Mouse (Mus musculus): ENCODE measurements around the gene Tex11.
"Not testable (repeated sequence)": the region's sequence is repeated elsewhere in the genome, so short reads cannot be mapped to it uniquely, and the experiment has no call there.

Tex11 gene

GRCm38 (mm10) chrX:101059541-101059940 is at the start of gene Tex11:
Gene Tex11, minus strand, starts transcription at chrX:101059667.
- no peak for DNase-seq (ENCODE audit: low spot score)

DNA sequence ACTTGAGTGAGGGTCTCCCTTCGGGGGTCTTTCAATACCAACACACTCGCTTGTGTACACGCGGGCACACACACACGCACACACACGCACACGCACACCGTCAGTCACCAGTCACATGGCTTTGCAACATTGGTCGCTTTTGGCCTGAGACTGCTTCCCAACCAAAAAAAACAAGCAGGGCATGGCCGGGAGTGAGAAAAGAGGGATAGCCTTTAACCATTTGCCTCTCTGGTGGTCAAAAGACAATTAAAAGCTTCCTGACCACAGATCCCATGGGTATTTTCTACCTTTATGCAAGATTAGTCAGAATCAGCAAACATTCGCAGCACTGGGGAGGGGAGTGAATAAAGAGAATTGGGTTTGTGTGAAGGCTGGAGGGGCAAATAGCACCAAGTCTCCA is 26.5 kb upstream of the Tex11 start, which contains the start of gene Slc7a3:
Gene Slc7a3, minus strand, starts transcription at position 101 of the 400 bp plus-strand sequence.
- no peak for DNase-seq (ENCODE audit: low spot score)

DNA sequence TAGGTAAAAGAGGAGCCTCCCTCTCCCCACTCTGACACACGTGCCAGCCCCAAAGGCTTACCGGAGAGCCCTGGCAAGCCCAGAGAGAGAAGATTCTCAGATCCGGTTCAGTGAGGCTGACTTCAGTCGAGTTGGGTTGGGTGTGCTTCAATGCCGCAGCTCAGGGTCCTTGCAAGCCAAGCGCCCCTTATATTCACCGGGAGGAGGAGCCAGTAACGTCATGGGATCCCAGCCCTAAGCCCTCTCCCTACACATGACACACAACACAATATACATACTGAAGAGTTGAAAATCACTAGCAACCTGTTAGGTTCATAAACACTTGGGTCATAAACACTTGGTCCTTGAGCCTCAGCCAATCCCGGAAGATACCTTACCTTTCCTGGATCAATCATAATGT is 25.7 kb upstream of the Tex11 start:
- not testable (repeated sequence) for DNase-seq (ENCODE audit: low spot score)

DNA sequence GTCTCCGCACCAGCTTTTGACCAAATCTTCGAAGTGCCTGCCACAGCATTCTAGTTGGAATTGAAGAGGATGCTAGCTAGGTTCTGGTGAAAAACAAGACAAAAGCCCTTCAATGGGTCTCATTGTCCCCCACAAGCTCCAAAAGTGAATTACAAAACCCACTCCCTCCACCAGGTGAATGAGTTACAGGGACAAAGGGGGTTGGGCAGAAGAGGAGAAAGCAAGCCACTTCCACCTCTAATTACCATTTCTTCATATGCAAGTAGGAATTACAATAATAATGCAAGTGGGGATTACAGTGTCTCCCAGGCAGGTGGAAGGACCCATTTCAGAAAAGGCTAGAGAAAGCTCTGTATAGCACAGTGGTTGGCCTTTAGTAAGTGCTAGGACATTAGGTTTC is 24.7 kb upstream of the Tex11 start:
- no peak for DNase-seq (ENCODE audit: low spot score)

DNA sequence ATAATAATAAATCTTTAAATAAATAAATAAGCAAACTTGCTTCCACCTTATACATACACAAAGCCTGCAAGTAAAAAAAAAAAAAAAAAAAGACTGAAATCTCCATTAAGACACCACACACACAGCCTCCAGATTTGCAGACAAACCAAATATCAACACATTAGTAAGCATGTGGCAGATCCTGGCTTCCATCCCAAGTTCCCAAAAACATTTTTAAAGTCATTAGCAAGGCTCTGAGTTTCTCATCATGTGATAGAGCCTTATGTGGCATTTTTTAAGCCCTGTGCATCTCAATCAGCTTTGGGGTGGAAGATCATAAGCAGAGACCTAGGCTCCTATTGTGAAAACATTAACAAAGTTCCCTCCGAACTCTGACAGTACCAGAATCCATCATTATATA is 5.8 kb upstream of the Tex11 start:
- no peak for DNase-seq (ENCODE audit: low spot score)

DNA sequence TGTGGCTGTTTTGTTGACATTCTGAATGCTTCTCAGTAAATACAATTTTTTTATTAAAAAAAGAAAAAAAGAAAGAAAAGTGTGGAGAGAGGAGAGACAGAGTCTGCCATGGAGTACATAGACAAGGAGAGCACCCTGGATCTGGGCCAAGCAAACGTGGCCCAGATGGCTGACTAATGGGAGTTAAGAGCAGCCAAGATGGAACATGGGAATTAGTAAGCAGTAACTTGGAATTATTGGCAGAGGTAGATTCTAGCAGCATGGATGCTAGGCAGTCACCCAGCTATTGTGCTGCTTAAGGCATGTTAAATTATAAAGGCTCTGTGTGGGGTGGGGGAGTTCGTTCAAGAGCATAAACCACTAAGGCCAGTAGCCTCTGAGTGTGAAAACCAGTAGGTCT is 4.0 kb upstream of the Tex11 start:
- no peak for DNase-seq (ENCODE audit: low spot score)

GRCm38 (mm10) chrX:100943640-100944039 is 115.8 kb downstream of the Tex11 start:
- no peak for DNase-seq (ENCODE audit: low spot score)

DNA sequence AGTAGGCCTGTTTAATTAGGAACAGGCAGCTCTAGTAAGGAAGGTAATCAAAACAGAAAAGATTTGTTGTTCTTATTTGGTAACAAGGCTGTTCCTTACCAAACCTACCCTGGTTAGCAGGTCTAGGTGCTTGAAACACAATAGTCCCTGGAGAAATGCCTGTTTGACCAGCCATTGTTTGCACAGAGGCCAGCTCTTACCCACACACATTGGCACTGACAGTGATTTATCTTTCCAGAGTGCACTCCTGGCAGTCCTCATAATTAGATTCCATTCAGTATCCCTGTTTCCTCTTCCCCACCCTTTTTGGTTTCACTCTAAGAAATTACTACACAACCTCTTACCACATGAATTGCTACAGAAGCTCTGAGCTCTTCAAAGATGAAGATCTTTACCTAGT is 220.3 kb downstream of the Tex11 start:
- no peak for DNase-seq (ENCODE audit: low spot score)

DNA sequence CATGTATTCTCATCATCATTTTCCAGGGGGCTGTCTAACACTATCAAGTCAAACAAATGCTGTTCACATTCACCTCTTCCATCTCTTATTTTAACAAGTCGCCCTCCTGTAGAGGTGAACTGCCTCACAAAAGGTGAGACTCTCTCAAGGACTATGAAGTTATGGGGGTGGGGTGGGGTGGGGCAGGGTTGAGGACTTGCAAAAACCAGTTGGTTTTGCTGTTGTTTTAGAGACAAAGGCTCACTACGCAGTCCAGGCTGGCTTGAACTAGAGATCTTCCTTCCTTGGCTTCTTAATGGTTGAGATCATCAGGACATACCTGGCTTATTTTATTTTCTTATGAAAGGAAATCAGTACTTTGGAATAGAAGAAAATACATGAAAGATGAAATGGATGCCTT is 226.7 kb downstream of the Tex11 start:
- DNase-seq (ENCODE audit: low spot score) = no peak

DNA sequence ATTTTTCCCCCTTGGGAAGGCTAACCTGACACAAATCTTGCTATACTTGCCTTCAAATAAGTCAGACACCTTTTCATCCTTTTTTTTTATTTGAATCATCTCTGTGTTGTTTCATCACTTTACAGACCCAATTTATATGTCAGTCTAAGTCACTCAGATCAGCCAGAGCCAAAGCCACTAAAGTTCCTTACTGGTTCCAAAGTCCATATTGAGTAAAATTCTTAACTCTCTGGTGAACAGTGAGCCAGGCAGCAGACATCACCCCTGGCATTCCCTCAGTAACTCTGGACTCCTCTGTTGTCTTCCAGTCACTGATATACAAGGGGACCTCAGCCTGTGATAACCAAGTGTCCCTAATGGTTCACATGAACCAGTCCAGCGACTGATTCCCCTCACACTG is 233.9 kb downstream of the Tex11 start:
- DNase-seq (ENCODE audit: low spot score) = no peak

GRCm38 (mm10) chrX:100821149-100821548 is 238.3 kb downstream of the Tex11 start:
- no peak for DNase-seq (ENCODE audit: low spot score)

DNA sequence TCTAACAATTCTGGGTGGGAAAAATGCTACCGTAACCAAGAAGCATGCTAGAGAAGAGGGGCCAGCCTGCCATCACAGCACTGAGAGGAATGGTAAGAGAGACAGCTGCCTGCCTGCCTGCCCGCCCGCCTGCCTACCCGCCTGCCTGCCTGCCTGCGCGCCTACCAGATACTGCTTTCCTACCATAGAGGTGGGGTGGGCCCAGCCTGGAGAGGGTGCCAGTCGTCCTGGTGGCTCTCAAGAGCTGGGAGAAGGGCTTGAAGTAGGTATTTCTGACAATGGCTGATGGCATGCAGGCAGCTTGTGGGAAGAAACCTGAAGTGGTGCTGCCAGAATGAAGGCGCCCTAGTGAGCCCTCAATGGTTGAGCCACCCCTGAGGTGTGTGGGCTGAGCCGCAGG is 240.8 kb downstream of the Tex11 start:
- no peak for DNase-seq (ENCODE audit: low spot score)

DNA sequence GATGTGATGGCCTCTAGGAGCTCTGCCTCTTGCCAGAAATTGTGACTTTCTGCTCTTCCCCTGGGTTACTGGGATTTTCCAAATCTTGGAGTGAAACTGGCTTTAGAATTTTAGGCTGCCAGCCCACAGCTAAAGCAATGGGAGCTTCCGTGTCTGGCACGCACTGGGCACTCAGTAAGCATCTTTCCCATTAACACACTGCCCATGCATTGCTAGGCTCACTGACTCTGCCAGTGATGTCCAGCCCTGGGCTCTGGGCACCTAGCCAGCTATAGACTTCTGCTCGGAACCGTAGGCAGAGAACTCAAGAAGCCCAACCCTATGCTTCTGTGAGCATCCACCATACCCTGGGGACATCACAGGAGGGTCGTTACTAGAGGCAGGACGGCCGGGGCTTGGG is 243.7 kb downstream of the Tex11 start:
- DNase-seq (ENCODE audit: low spot score) = no peak

DNA sequence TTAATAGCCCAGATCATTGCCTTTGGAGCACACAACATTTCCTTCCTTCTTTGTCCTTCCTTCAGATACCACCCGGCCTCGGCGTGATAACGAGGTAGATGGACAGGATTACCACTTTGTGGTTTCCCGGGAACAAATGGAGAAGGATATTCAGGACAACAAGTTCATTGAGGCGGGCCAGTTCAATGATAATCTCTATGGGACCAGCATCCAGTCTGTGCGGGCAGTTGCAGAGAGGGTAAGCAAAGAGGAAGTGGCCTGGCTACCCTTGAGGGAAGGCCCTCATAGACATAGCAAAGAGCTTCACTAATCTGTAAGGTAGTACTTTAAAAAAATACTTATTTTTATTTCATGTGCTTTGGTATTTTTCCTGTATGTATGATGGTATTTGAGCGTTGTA is 245.3 kb downstream of the Tex11 start:
- DNase-seq (ENCODE audit: low spot score) = no peak

DNA sequence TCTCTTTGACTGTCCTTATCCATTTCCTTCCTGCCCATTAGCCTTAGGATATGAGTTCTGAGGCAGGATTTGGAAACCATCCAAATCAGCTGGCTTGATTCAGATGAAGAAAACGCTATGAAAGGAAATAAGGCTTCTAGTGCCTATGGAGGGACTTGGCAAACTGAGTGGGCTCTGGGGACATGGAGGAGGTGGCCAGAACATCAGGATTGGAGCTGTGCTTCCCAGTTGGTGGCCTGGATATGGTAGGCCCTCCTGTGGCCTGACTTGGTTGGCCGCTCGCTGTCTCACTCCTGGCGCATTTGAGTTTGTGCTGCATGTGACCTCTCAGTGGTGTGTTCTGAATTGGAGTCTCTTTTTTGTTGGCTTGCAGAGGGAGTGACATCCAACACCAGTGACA is 248.3 kb downstream of the Tex11 start:
- DNase-seq (ENCODE audit: low spot score) = no peak

DNA sequence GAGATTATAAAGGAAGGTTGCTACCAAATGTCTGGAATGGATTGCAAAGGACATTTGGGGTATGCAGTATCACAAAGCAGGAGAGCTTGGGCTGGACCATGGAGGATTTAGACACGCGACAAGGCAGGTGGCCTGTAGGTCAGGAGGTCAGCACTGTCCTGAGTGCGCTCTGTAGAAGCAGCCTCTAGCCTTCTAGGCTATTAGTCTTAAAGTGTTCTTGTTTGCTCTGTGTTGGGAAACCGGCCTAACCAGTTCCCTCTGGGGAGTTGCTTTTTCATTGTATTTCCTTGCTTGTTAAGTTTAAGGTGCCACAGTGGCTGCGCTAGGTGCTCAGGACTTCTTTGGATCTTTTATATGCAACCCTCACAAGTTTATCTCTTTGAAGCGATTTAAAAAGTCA is 257.4 kb downstream of the Tex11 start:
- DNase-seq (ENCODE audit: low spot score) = no peak

DNA sequence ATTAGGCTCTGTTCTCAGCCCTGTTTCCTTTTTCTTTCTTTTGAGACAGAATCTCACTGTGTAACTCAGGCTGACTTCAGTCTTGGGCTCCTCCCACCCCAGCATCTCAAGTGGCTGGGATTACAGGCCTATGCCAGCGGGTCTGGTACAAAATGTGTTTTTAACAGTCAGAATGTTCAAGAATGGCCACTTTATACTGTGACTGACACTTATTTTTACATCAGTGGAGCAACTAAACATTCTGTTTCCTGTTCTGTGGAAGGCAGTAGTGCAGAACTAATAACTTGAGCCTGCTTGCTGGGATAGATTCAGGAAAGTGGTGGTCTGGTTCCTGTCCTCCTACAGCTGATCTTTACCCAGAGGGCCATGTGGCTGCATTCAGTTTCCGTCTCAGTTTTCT is 258.8 kb downstream of the Tex11 start:
- no peak for DNase-seq (ENCODE audit: low spot score)

GRCm38 (mm10) chrX:100797851-100798527 is 261.5 kb downstream of the Tex11 start:
- DNase-seq (ENCODE audit: low spot score) = no peak

DNA sequence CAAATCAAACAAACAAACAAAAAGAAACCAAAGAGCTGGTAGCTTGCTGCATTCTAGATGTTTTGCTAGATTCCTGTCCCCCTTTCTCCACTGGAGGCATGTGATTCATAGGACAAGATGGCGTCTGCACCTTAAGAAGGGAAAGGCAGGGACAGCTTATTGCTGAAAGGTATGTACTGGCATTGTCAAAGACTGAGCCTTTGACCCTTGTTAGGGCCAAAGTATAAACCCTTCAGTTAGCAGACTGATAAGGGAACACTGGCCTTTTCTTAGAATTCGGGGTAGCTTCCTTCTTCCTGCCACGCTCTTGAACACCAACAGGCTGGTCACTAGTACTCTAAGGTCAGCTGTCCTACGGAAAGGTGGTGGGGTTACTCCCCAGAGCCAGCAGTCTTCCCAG is 262.1 kb downstream of the Tex11 start:
- DNase-seq (ENCODE audit: low spot score) = no peak

DNA sequence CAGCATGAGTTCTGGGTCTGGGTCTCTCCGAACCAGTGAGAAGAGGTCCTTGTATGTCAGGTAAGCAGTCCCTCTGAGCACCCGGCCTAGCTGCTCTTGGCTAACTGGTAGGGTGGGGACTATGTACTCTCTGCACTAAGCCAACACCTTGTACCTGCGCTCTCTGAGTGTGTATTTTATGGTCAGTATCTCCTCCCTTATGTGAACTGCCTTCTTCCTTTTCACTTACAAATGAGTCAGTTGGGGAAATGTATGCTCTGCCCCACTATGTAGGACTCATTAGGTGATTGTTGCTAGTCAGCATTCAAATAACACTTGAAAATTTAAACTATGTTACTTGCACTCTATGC is 262.8 kb downstream of the Tex11 start:
- no peak for DNase-seq (ENCODE audit: low spot score)

GRCm38 (mm10) chrX:100796041-100796740 is 263.3 kb downstream of the Tex11 start:
- DNase-seq (ENCODE audit: low spot score) = no peak

DNA sequence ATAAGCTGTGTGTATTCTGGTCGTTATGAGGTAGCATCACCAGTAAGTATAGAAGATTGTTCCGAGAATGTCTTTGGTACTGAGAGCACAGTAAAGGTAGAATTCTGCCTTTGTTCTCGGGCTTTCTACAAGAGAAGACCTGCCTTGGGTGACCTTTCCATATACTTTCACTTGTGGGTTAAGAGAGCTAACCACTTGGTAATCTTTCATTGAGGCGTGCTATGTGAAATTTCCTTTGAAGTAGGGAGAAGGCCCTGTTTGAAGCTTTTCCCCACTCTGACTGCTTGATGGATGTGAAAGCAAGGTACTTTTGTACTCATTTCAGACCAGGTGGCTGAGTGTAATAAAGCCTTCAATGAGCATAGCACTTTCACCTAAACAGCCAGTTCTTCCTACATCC is 270.1 kb downstream of the Tex11 start:
- DNase-seq (ENCODE audit: low spot score) = no peak

All from ovary, postnatal 14 days (tissue).